Mouse (Mus musculus): ENCODE results near the gene Ctss. TPM values are rescaled to one million over a fixed set of nuclear protein-coding genes. Genes with fewer than 3 reads are reported as not detected.

Ctss gene
- polyA plus RNA-seq, 1 experiment from 2014 or later = 6.5 TPM

- no peak for ATAC-seq (ENCODE audit: low FRiP score)
- no peak overlapping the region for H3K27ac ChIP-seq
- no peaks in the 10 kb centered on the region for H3K27me3 ChIP-seq
- H3K4me2 ChIP-seq = peak overlapping the region; percentile 1; the same call in 1 of the 2 replicates
- H3K9ac ChIP-seq = no peak overlapping the region
- no peak overlapping the region for H3K4me3 ChIP-seq (replicated peaks)
- no peaks in the 10 kb centered on the region for H3K9me3 ChIP-seq
- peaks cover 4% of the 10 kb centered on the region for H3K4me1 ChIP-seq
- no peaks in the 10 kb centered on the region for H3K36me3 ChIP-seq (replicated peaks)
- WGBS = 23% methylated on average over 10 of the region's 10 CpGs
Measured at GRCm38 (mm10) chr3:95517493-95517898, 9.1 kb upstream of the Ctss start.

GRCm38 (mm10) chr3:95518891-95519290 lies 7.7 kb upstream of the Ctss start:
- Histone ChIP-seq H3K4me1 (peaks cover 4% of the 10 kb centered on the region), H3K9ac (no peak overlapping the region), H3K4me3 (replicated peaks) (no peak overlapping the region), H3K27ac (no peak overlapping the region), H3K9me3 (no peaks in the 10 kb centered on the region), H3K4me2 (no peak overlapping the region), H3K36me3 (replicated peaks) (no peaks in the 10 kb centered on the region), H3K27me3 (no peaks in the 10 kb centered on the region)
- no peak for ATAC-seq (ENCODE audit: low FRiP score)
- whole genome bisulfite sequencing = 81% methylated on average over 7 of the region's 7 CpGs

- Histone ChIP-seq H3K9me3 (no peaks in the 10 kb centered on the region), H3K4me3 (replicated peaks) (no peak overlapping the region), H3K27me3 (no peaks in the 10 kb centered on the region), H3K9ac (no peak overlapping the region), H3K27ac (no peak overlapping the region), H3K4me1 (peaks cover 4% of the 10 kb centered on the region), H3K36me3 (replicated peaks) (no peaks in the 10 kb centered on the region), H3K4me2 (no peak overlapping the region)
- no peak for ATAC-seq (ENCODE audit: low FRiP score)
- WGBS = 77% methylated on average over 2 of the region's 2 CpGs
Measured at GRCm38 (mm10) chr3:95519315-95519714, 7.3 kb upstream of the Ctss start.

GRCm38 (mm10) chr3:95520100-95520499 lies 6.5 kb upstream of the Ctss start:
- H3K9me3 ChIP-seq = no peaks in the 10 kb centered on the region
- ATAC-seq (ENCODE audit: low FRiP score) = no peak
- no peak overlapping the region for H3K4me2 ChIP-seq
- H3K36me3 ChIP-seq (replicated peaks) = no peaks in the 10 kb centered on the region
- 85% methylated on average over 3 of the region's 3 CpGs for WGBS
- H3K4me1 ChIP-seq = peaks cover 4% of the 10 kb centered on the region
- no peak overlapping the region for H3K4me3 ChIP-seq (replicated peaks)
- no peak overlapping the region for H3K27ac ChIP-seq
- H3K9ac ChIP-seq = no peak overlapping the region
- H3K27me3 ChIP-seq = no peaks in the 10 kb centered on the region

- Histone ChIP-seq H3K27me3 (no peaks in the 10 kb centered on the region), H3K4me1 (peaks cover 4% of the 10 kb centered on the region), H3K4me3 (replicated peaks) (no peak overlapping the region), H3K27ac (no peak overlapping the region), H3K4me2 (no peak overlapping the region), H3K36me3 (replicated peaks) (no peaks in the 10 kb centered on the region), H3K9ac (no peak overlapping the region), H3K9me3 (no peaks in the 10 kb centered on the region)
- 90% methylated on average over 10 of the region's 10 CpGs for WGBS
- no peak for ATAC-seq (ENCODE audit: low FRiP score)
Measured at GRCm38 (mm10) chr3:95521168-95521567, 5.4 kb upstream of the Ctss start.

- Histone ChIP-seq H3K27ac (no peak overlapping the region), H3K36me3 (replicated peaks) (no peaks in the 10 kb centered on the region), H3K4me1 (no peaks in the 10 kb centered on the region), H3K9ac (no peak overlapping the region), H3K4me2 (no peak overlapping the region), H3K4me3 (replicated peaks) (no peak overlapping the region), H3K27me3 (no peaks in the 10 kb centered on the region), H3K9me3 (no peaks in the 10 kb centered on the region)
- no peak for ATAC-seq (ENCODE audit: low FRiP score)
- 87% methylated on average over 3 of the region's 3 CpGs for WGBS
Measured at GRCm38 (mm10) chr3:95523662-95524061, 2.9 kb upstream of the Ctss start.

GRCm38 (mm10) chr3:95524673-95525072 lies 1.9 kb upstream of the Ctss start:
- no peaks in the 10 kb centered on the region for H3K9me3 ChIP-seq
- WGBS = 68% methylated on average over 2 of the region's 2 CpGs
- no peaks in the 10 kb centered on the region for H3K4me1 ChIP-seq
- no peaks in the 10 kb centered on the region for H3K27me3 ChIP-seq
- no peak for ATAC-seq (ENCODE audit: low FRiP score)
- no peak overlapping the region for H3K4me2 ChIP-seq
- no peak overlapping the region for H3K9ac ChIP-seq
- H3K27ac ChIP-seq = no peak overlapping the region
- H3K36me3 ChIP-seq (replicated peaks) = no peaks in the 10 kb centered on the region
- H3K4me3 ChIP-seq (replicated peaks) = no peak overlapping the region

GRCm38 (mm10) chr3:95526111-95526510 lies 475 bp upstream of the Ctss start:
- no peaks in the 10 kb centered on the region for H3K27me3 ChIP-seq
- no peaks in the 10 kb centered on the region for H3K9me3 ChIP-seq
- no peaks in the 10 kb centered on the region for H3K36me3 ChIP-seq (replicated peaks)
- H3K4me1 ChIP-seq = no peaks in the 10 kb centered on the region
- ATAC-seq (ENCODE audit: low FRiP score) = no peak
- H3K4me2 ChIP-seq = no peak overlapping the region
- no peak overlapping the region for H3K9ac ChIP-seq
- no peak overlapping the region for H3K27ac ChIP-seq
- H3K4me3 ChIP-seq (replicated peaks) = no peak overlapping the region

GRCm38 (mm10) chr3:95529814-95530213 lies 3.2 kb downstream of the Ctss start:
- Histone ChIP-seq H3K27me3 (no peaks in the 10 kb centered on the region), H3K36me3 (replicated peaks) (no peaks in the 10 kb centered on the region), H3K9me3 (no peaks in the 10 kb centered on the region), H3K4me1 (no peaks in the 10 kb centered on the region), H3K9ac (no peak overlapping the region), H3K27ac (no peak overlapping the region), H3K4me3 (replicated peaks) (no peak overlapping the region), H3K4me2 (no peak overlapping the region)
- whole genome bisulfite sequencing = 93% methylated on average over 6 of the region's 6 CpGs
- ATAC-seq (ENCODE audit: low FRiP score) = no peak

- no peaks in the 10 kb centered on the region for H3K9me3 ChIP-seq
- 100% methylated on average over 1 of the region's 1 CpGs for WGBS
- ATAC-seq (ENCODE audit: low FRiP score) = no peak
- no peak overlapping the region for H3K4me3 ChIP-seq (replicated peaks)
- no peak overlapping the region for H3K27ac ChIP-seq
- no peaks in the 10 kb centered on the region for H3K27me3 ChIP-seq
- no peak overlapping the region for H3K4me2 ChIP-seq
- H3K36me3 ChIP-seq (replicated peaks) = no peaks in the 10 kb centered on the region
- H3K4me1 ChIP-seq = no peaks in the 10 kb centered on the region
- no peak overlapping the region for H3K9ac ChIP-seq
Measured at GRCm38 (mm10) chr3:95531025-95531424, 4.4 kb downstream of the Ctss start.

- H3K27me3 ChIP-seq = no peaks in the 10 kb centered on the region
- WGBS = 90% methylated on average over 5 of the region's 5 CpGs
- no peaks in the 10 kb centered on the region for H3K4me1 ChIP-seq
- no peak overlapping the region for H3K9ac ChIP-seq
- no peak overlapping the region for H3K4me3 ChIP-seq (replicated peaks)
- H3K36me3 ChIP-seq (replicated peaks) = no peaks in the 10 kb centered on the region
- no peak overlapping the region for H3K27ac ChIP-seq
- H3K9me3 ChIP-seq = no peaks in the 10 kb centered on the region
- no peak for ATAC-seq (ENCODE audit: low FRiP score)
- H3K4me2 ChIP-seq = no peak overlapping the region
Measured at GRCm38 (mm10) chr3:95533364-95533763, 6.8 kb downstream of the Ctss start.

- ATAC-seq (ENCODE audit: low FRiP score) = no peak
- no peaks in the 10 kb centered on the region for H3K36me3 ChIP-seq (replicated peaks)
- no peaks in the 10 kb centered on the region for H3K9me3 ChIP-seq
- no peak overlapping the region for H3K4me2 ChIP-seq
- H3K27me3 ChIP-seq = no peaks in the 10 kb centered on the region
- H3K27ac ChIP-seq = no peak overlapping the region
- no peak overlapping the region for H3K9ac ChIP-seq
- 85% methylated on average over 1 of the region's 1 CpGs for WGBS
- H3K4me1 ChIP-seq = no peaks in the 10 kb centered on the region
- no peak overlapping the region for H3K4me3 ChIP-seq (replicated peaks)
Measured at GRCm38 (mm10) chr3:95534927-95535326, 8.3 kb downstream of the Ctss start.

GRCm38 (mm10) chr3:95538936-95539335 lies 12.3 kb downstream of the Ctss start:
- Histone ChIP-seq H3K27me3 (no peaks in the 10 kb centered on the region), H3K9me3 (no peaks in the 10 kb centered on the region), H3K4me2 (no peak overlapping the region), H3K27ac (no peak overlapping the region), H3K4me1 (no peaks in the 10 kb centered on the region), H3K36me3 (replicated peaks) (no peaks in the 10 kb centered on the region), H3K4me3 (replicated peaks) (no peak overlapping the region), H3K9ac (no peak overlapping the region)
- 90% methylated on average over 10 of the region's 10 CpGs for WGBS
- ATAC-seq (ENCODE audit: low FRiP score) = no peak

- H3K27ac ChIP-seq = no peak overlapping the region
- WGBS = 93% methylated on average over 4 of the region's 4 CpGs
- H3K27me3 ChIP-seq = no peaks in the 10 kb centered on the region
- H3K9ac ChIP-seq = no peak overlapping the region
- no peaks in the 10 kb centered on the region for H3K36me3 ChIP-seq (replicated peaks)
- H3K4me2 ChIP-seq = no peak overlapping the region
- no peak for ATAC-seq (ENCODE audit: low FRiP score)
- no peak overlapping the region for H3K4me3 ChIP-seq (replicated peaks)
- no peaks in the 10 kb centered on the region for H3K9me3 ChIP-seq
- no peaks in the 10 kb centered on the region for H3K4me1 ChIP-seq
Measured at GRCm38 (mm10) chr3:95539837-95540236, 13.3 kb downstream of the Ctss start.

All from forebrain, embryonic 12.5 days (tissue).